Mouse (Mus musculus) heart, embryonic 15.5 days (tissue): ENCODE data around the gene Bola1. TPM values are rescaled to one million over a fixed set of nuclear protein-coding genes. Genes with fewer than 3 reads are reported as not detected.
A peak's percentile ranks its signal among the peaks of the same experiment; 100 is the strongest.

ENCODE experiments used
- ATAC-seq: fragments of 200-750 bp; cut with Nextera tagmentation; replicated peaks from 2 replicates; pipeline ENCODE4 v1.8.0; 2017; ENCODE audit warnings: low read depth, moderate TSS enrichment; ENCODE audit not compliant: insufficient number of reproducible peaks, insufficient read depth, low FRiP score
- H3K27ac ChIP-seq: fragments of 300-500 bp; sonication (generic); 2 replicates; pipeline ENCODE4 v1.5.1; 2015; ENCODE audit warnings: mild to moderate bottlenecking, inconsistent platforms
- H3K27me3 ChIP-seq: fragments of 300-500 bp; sonication (generic); 2 replicates; pipeline ENCODE4 v1.6.1; 2015; ENCODE audit warnings: inconsistent platforms
- H3K36me3 ChIP-seq: fragments of 300-500 bp; sonication (generic); 2 replicates; pipeline ENCODE4 v1.6.1; 2015; ENCODE audit warnings: mild to moderate bottlenecking, inconsistent platforms
- H3K4me1 ChIP-seq: fragments of 300-500 bp; sonication (generic); replicated peaks from 2 replicates; pipeline ENCODE4 v1.6.1; 2015; ENCODE audit warnings: inconsistent platforms
- H3K4me2 ChIP-seq: fragments of 300-500 bp; sonication (generic); 2 replicates; pipeline ENCODE4 v1.6.1; 2015; ENCODE audit warnings: inconsistent platforms, mild to moderate bottlenecking, moderate library complexity
- H3K4me3 ChIP-seq: fragments of 300-500 bp; sonication (generic); 2 replicates; pipeline ENCODE4 v1.5.1; 2015; ENCODE audit warnings: mild to moderate bottlenecking, inconsistent platforms
- H3K9ac ChIP-seq: fragments of 300-500 bp; sonication (generic); 2 replicates; pipeline ENCODE4 v1.6.1; 2015; ENCODE audit warnings: mild to moderate bottlenecking, inconsistent platforms
- H3K9me3 ChIP-seq: fragments of 300-500 bp; sonication (generic); replicated peaks from 2 replicates; pipeline ENCODE4 v1.6.1; 2016; ENCODE audit warnings: inconsistent platforms
- WGBS: fragments of 180-500 bp; shearing (Covaris S2); methylation state at CpG from one replicate; pipeline ENCODE4 v1.1.7; 2015; ENCODE audit warnings: mixed read lengths; 5-methylcytosine and 5-hydroxymethylcytosine counted together
- microRNA-seq: library from miRNA; unstranded; fragments of <30 nt; microRNA quantifications from one replicate; pipeline ENCODE4, GENCODE M21; 2016
- polyA plus RNA-seq: library from polyadenylated mRNA; unstranded; fragments of >200 nt; fragmentation: Nextera tagmentation; extraction: Ambion mirVana; gene quantifications from 2 replicates; pipeline ENCODE4 v1.2.1, GENCODE M21; 2015

Gene Bola1
- polyA plus RNA-seq, 1 experiment from 2014 or later: 40.7 TPM

DNA sequence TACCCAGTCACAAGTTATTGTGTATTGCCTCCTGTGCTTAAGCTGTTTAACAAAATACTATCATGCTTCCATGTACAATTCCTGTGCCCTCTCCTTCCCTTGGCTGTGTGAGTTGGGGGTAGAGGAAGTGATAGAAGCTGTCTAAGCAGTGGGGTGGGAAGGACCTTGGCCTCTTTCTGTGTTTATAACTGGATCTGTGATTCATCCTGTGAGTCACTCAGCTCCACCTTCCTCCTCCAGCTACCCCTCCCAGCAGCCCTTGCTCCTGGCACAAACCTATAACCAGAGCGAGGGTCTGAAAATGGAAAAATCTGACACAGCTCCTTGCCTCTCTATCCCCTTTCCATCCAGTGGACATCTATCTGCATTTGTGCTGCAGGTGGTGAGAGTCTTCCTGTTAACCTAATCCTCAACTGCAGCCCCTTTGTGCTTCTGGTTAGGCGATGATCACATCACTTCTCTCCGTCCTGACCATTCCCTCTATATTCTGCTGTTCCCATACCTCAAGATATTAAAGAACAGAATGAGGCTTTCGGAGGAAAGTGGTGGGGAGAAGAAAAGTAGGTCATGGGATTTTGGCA, 59.2 kb downstream of the Bola1 start:
- Histone ChIP-seq H3K4me1 (peaks cover 32% of the 10 kb centered on the region), H3K27ac (peak overlapping the region; percentile 84), H3K9me3 (no peaks in the 10 kb centered on the region), H3K4me3 (peak overlapping the region; percentile 56), H3K9ac (peak overlapping the region; percentile 70; the same call in 1 of the 2 replicates), H3K4me2 (peak overlapping the region; percentile 95), H3K36me3 (peaks cover 12% of the 10 kb centered on the region), H3K27me3 (no peaks in the 10 kb centered on the region)
- peak; percentile 77 for ATAC-seq
- WGBS: 34% methylated on average over 4 of the region's 4 CpGs

GRCm38 (mm10) chr3:96159820-96160219, 59.7 kb downstream of the Bola1 start:
- no peak for ATAC-seq
- H3K4me1 ChIP-seq: peaks cover 32% of the 10 kb centered on the region
- H3K9me3 ChIP-seq: no peaks in the 10 kb centered on the region
- peaks cover 16% of the 10 kb centered on the region for H3K36me3 ChIP-seq
- 64% methylated on average over 4 of the region's 4 CpGs for WGBS
- H3K27ac ChIP-seq: peak overlapping the region; percentile 84
- no peaks in the 10 kb centered on the region for H3K27me3 ChIP-seq
- peak overlapping the region; percentile 95 for H3K4me2 ChIP-seq
- no peak overlapping the region for H3K9ac ChIP-seq
- H3K4me3 ChIP-seq: peak overlapping the region; percentile 56; the same call in 1 of the 2 replicates

DNA sequence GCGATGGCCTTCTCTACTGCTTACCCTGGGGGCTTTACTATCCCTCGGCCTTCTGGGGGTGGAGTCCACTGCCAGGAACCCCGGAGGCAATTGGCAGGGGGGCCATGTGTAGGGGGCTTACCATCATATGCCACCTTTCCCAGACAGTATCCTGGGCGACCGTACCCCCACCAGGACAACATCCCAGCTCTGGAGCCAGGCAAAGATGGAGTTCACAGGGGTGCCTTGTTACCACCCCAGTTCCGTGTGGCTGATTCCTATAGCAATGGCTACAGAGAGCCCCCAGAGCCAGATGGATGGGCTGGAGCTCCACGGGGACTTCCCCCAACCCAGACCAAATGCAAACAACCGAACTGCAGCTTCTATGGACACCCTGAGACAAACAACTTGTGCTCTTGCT, 64.0 kb downstream of the Bola1 start:
- Histone ChIP-seq H3K4me3 (no peak overlapping the region), H3K27me3 (no peaks in the 10 kb centered on the region), H3K9me3 (no peaks in the 10 kb centered on the region), H3K4me2 (no peak overlapping the region), H3K9ac (no peak overlapping the region), H3K27ac (no peak overlapping the region), H3K4me1 (peaks cover 12% of the 10 kb centered on the region), H3K36me3 (peaks cover 58% of the 10 kb centered on the region)
- no peak for ATAC-seq
- 81% methylated on average over 8 of the region's 8 CpGs for WGBS

DNA sequence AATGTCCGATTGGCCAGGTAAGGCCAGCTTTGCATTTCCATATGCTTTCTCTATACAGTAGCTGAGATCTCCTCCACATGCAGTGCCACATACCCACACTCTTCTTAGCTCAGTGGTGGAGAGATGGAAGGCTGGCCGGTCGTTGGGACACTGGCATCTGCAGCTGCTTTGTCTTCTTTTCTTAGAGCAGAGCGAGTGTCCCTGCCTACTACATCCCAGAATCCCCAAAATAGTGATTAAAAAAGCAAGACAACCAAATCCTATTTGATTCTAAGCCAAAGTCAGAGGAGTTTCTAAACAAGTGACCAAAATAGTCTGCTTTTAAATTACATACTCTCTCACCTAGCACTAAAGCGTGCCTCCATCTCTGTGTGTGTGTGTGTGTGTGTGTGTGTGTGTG, 66.9 kb downstream of the Bola1 start:
- 97% methylated on average over 5 of the region's 5 CpGs for whole genome bisulfite sequencing
- Histone ChIP-seq H3K9me3 (no peaks in the 10 kb centered on the region), H3K27ac (no peak overlapping the region), H3K4me1 (0 out of 2 replicates have a peak, but pooled peaks cover 2% of the 10 kb centered on the region), H3K9ac (no peak overlapping the region), H3K4me2 (no peak overlapping the region), H3K36me3 (peaks cover 58% of the 10 kb centered on the region), H3K4me3 (no peak overlapping the region), H3K27me3 (no peaks in the 10 kb centered on the region)
- no peak for ATAC-seq

DNA sequence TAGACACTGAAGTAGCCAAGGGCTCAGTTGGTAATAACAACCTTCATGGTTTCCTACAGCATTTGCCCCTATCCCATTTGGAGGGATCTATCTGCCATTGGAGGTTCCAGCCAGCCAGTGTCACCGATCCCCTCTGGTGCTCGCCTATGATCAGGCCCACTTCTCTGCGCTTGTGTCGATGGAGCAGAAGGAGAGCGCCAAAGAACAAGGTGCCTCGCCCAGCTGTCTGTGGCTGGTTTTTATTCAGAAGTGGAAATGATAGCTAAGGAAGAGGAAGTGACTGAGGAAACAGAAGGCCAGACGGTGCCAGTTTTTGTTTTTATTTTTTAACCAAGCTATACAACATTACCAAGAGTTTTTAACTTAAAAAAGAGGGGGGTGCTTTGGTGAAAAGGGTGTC, 67.7 kb downstream of the Bola1 start:
- Histone ChIP-seq H3K36me3 (peaks cover 58% of the 10 kb centered on the region), H3K27me3 (no peaks in the 10 kb centered on the region), H3K9ac (no peak overlapping the region)

DNA sequence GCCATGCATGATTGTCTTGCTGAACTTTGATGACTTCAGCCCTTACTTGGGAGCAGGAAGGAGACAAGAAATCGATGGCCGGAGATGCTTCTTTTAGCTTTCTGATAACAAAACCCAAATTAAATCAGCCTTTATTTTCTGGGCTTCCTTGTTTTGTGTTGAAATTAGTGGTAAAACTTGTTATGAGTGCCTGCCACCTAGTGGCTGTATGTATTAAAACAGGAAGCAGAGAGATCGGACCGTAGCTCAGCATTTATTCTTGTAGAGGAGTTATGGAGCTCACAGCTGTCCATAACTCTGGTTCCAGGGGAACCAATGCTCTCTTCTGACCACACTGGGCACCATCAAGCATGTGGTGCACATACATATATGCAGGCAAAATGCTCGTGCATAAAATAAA, 71.6 kb downstream of the Bola1 start:
- H3K4me3 ChIP-seq: no peak overlapping the region
- peaks cover 48% of the 10 kb centered on the region for H3K36me3 ChIP-seq
- 10% methylated on average over 5 of the region's 5 CpGs for WGBS
- H3K4me2 ChIP-seq: no peak overlapping the region
- H3K27ac ChIP-seq: no peak overlapping the region
- no peak overlapping the region for H3K9ac ChIP-seq
- no peaks in the 10 kb centered on the region for H3K27me3 ChIP-seq
- no peak for ATAC-seq
- no peaks in the 10 kb centered on the region for H3K9me3 ChIP-seq
- H3K4me1 ChIP-seq: 0 out of 2 replicates have a peak, but pooled peaks cover 2% of the 10 kb centered on the region

More for the DNA sequence above, 67.7 kb downstream of the Bola1 start:
- Histone ChIP-seq H3K9me3 (no peaks in the 10 kb centered on the region), H3K27ac (no peak overlapping the region), H3K4me2 (no peak overlapping the region), H3K4me3 (no peak overlapping the region), H3K4me1 (0 out of 2 replicates have a peak, but pooled peaks cover 2% of the 10 kb centered on the region)
- WGBS: 83% methylated on average over 7 of the region's 7 CpGs
- no peak for ATAC-seq

Small RNAs within 50 kb of the gene (microRNA-seq; reads per million reads assigned to microRNA genes)
- not detected for gene Gm44492
- gene Gm47311: not detected
- gene Gm47313: not detected

Other genes with a start within 250 kb of the Bola1 start
- gene Plekho1, start 223.7 kb downstream of the Bola1 start, polyA plus RNA-seq: 64.3 and 69.6 TPM in 2 replicates
- gene Vps45, start 161.2 kb downstream of the Bola1 start, polyA plus RNA-seq: 38.3 and 40.2 TPM in 2 replicates
- gene Otud7b, start 115.2 kb downstream of the Bola1 start, polyA plus RNA-seq: 20.1 and 24.5 TPM in 2 replicates
- gene Mtmr11, start 57.7 kb downstream of the Bola1 start, polyA plus RNA-seq: 8.5 and 11.2 TPM in 2 replicates
- 71.2 and 96.8 TPM in 2 replicates for gene Sf3b4, start 47.4 kb downstream of the Bola1 start, polyA plus RNA-seq
- 12.9 and 13.6 TPM in 2 replicates for gene Sv2a, start 38.6 kb downstream of the Bola1 start, polyA plus RNA-seq
- gene Hist2h2ab, start 156 bp upstream of the Bola1 start, polyA plus RNA-seq: 0.43 TPM in 1 of 2 replicates, not detected in the other
- 5.3 and 5.5 TPM in 2 replicates for gene Hist2h2ac, start 1.2 kb upstream of the Bola1 start, polyA plus RNA-seq
- gene Hist2h2be, start 1.4 kb upstream of the Bola1 start, polyA plus RNA-seq: 7.3 and 8.1 TPM in 2 replicates
- 3.9 and 5.1 TPM in 2 replicates for gene Hist2h3c2, start 19.4 kb upstream of the Bola1 start, polyA plus RNA-seq
- gene Hist2h2aa2, start 20.6 kb upstream of the Bola1 start, polyA plus RNA-seq: 37.0 and 45.9 TPM in 2 replicates
- gene Hist2h2aa1, start 25.8 kb upstream of the Bola1 start, polyA plus RNA-seq: 13.6 and 15.1 TPM in 2 replicates
- gene Hist2h3c1, start 27.0 kb upstream of the Bola1 start, polyA plus RNA-seq: 0.72 and 1.0 TPM in 2 replicates
- gene Hist2h4, start 43.6 kb upstream of the Bola1 start, polyA plus RNA-seq: 2.9 and 3.9 TPM in 2 replicates
- gene Hist2h3b, start 48.9 kb upstream of the Bola1 start, polyA plus RNA-seq: 26.2 and 31.1 TPM in 2 replicates
- 3.6 and 4.8 TPM in 2 replicates for gene Hist2h2bb, start 50.0 kb upstream of the Bola1 start, polyA plus RNA-seq
- gene Fcgr1, start 74.3 kb upstream of the Bola1 start, polyA plus RNA-seq: 1.1 and 3.2 TPM in 2 replicates
- 0.53 and 1.0 TPM in 2 replicates for gene BC107364, start 232.6 kb upstream of the Bola1 start, polyA plus RNA-seq